Comparison of ENCODE assay signal across 7 mouse cellular contexts in genomic region chr1:128590816-128591720, GRCm38 (mm10). TPM values are rescaled to one million over a fixed set of nuclear protein-coding genes. Genes with fewer than 3 reads are reported as not detected.
DNase-seq lines count a peak whose midpoint lies in the region; ATAC-seq and TF ChIP-seq lines count a peak whose summit lies in the region.

No protein-coding gene starts in this region.

- DNase-seq in adrenal gland, adult 18-20 months (ENCODE audit: low spot score in 2 of 2), result peak; percentile 32 to 58
- peak; percentile 58 to 62 for DNase-seq in heart, postnatal 36 days
- DNase-seq in limb, embryonic 11.5 days (ENCODE audit: low spot score), result peak; percentile 62
- peak; percentile 66 to 78 for DNase-seq in spleen, postnatal 14 days (ENCODE audit: low spot score in 2 of 2)

- ATAC-seq in forebrain, embryonic 12.5 days (ENCODE audit: low FRiP score), result peak; percentile 7
- no peak for ATAC-seq in limb, embryonic 11.5 days (ENCODE audit: insufficient number of reproducible peaks, low FRiP score, low TSS enrichment, low read depth)
- ATAC-seq in midbrain, embryonic 12.5 days (ENCODE audit: low FRiP score, low read depth), result no peak

- peak overlapping the region; percentile 83 for H3K4me2 ChIP-seq in forebrain, embryonic 12.5 days
- H3K4me2 ChIP-seq in limb, embryonic 11.5 days (ENCODE audit: low read depth, severe bottlenecking), result peak overlapping the region; percentile 83
- H3K4me2 ChIP-seq in midbrain, embryonic 12.5 days (replicated peaks), result peak overlapping the region; percentile 74

- peaks cover 13% of the 10 kb centered on the region for H3K27me3 ChIP-seq in ES-Bruce4 (ENCODE audit: control insufficient read depth, insufficient read depth, low read length, poor library complexity, severe bottlenecking)
- H3K27me3 ChIP-seq in forebrain, embryonic 12.5 days, result peaks cover 6% of the 10 kb centered on the region; the same call in 1 of the 2 replicates
- H3K27me3 ChIP-seq in limb, embryonic 11.5 days (ENCODE audit: control insufficient read depth, insufficient read depth, low read length), result peaks cover 22% of the 10 kb centered on the region
- H3K27me3 ChIP-seq in midbrain, embryonic 12.5 days, result no peaks in the 10 kb centered on the region

- H3K36me3 ChIP-seq in ES-Bruce4 (ENCODE audit: control insufficient read depth, insufficient read depth, low read length, poor library complexity, severe bottlenecking), result no peaks in the 10 kb centered on the region
- H3K36me3 ChIP-seq in forebrain, embryonic 12.5 days (replicated peaks), result peaks cover 13% of the 10 kb centered on the region
- no peaks in the 10 kb centered on the region for H3K36me3 ChIP-seq in limb, embryonic 11.5 days (ENCODE audit: control insufficient read depth, insufficient read depth, low read length)
- peaks cover 11% of the 10 kb centered on the region for H3K36me3 ChIP-seq in midbrain, embryonic 12.5 days

- H3K9ac ChIP-seq in ES-Bruce4 (ENCODE audit: low read depth, poor library complexity, severe bottlenecking), result peak overlapping the region; percentile 49
- H3K9ac ChIP-seq in forebrain, embryonic 12.5 days, result peak overlapping the region; percentile 80
- H3K9ac ChIP-seq in limb, embryonic 11.5 days (ENCODE audit: low read length), result peak overlapping the region; percentile 43; the same call in 1 of the 2 replicates
- peak overlapping the region; percentile 90 for H3K9ac ChIP-seq in midbrain, embryonic 12.5 days (replicated peaks)

- under 1% methylated on average over 63 of the region's 63 CpGs for WGBS in forebrain, embryonic 12.5 days
- WGBS in limb, embryonic 11.5 days, result under 1% methylated on average over 63 of the region's 63 CpGs
- WGBS in midbrain, embryonic 12.5 days, result under 1% methylated on average over 63 of the region's 63 CpGs

- H3K27ac ChIP-seq in ES-Bruce4 (ENCODE audit: insufficient read depth, low read length), result no peak overlapping the region
- peak overlapping the region; percentile 88 for H3K27ac ChIP-seq in forebrain, embryonic 12.5 days
- no peak overlapping the region for H3K27ac ChIP-seq in limb, embryonic 11.5 days (replicated peaks; ENCODE audit: low read depth, low read length)
- H3K27ac ChIP-seq in midbrain, embryonic 12.5 days (replicated peaks), result peak overlapping the region; percentile 88

- no peaks in the 10 kb centered on the region for H3K4me1 ChIP-seq in ES-Bruce4 (ENCODE audit: control insufficient read depth, insufficient read depth, low read length)
- peaks cover 75% of the 10 kb centered on the region for H3K4me1 ChIP-seq in forebrain, embryonic 12.5 days
- peaks cover 3% of the 10 kb centered on the region for H3K4me1 ChIP-seq in limb, embryonic 11.5 days (ENCODE audit: control insufficient read depth, insufficient read depth, low read length)
- peaks cover 71% of the 10 kb centered on the region for H3K4me1 ChIP-seq in midbrain, embryonic 12.5 days

- intact Hi-C loops in heart, postnatal 36 days (cut with DNase I), result loop anchor here (5.0 kb wide), 2 partner anchors 119 to 134 kb away; no protein-coding TSS in a partner anchor

- no peak for TF ChIP-seq POLR2A in ES-Bruce4 (IDR thresholded peaks at IDR 0.05; ENCODE audit: insufficient read depth, low read length)

- TF ChIP-seq EP300 in ES-Bruce4 (IDR thresholded peaks at IDR 0.05; ENCODE audit: insufficient read depth, low read depth, low read length), result no peak

- H3K9me3 ChIP-seq in ES-Bruce4 (replicated peaks; ENCODE audit: control insufficient read depth, insufficient read depth, low read length, poor library complexity, severe bottlenecking), result no peaks in the 10 kb centered on the region
- H3K9me3 ChIP-seq in forebrain, embryonic 12.5 days, result no peaks in the 10 kb centered on the region
- no peaks in the 10 kb centered on the region for H3K9me3 ChIP-seq in limb, embryonic 11.5 days (ENCODE audit: control insufficient read depth, low read length)
- H3K9me3 ChIP-seq in midbrain, embryonic 12.5 days, result no peaks in the 10 kb centered on the region

- H3K4me3 ChIP-seq in ES-Bruce4 (ENCODE audit: low read depth, low read length), result peak overlapping the region; percentile 87
- H3K4me3 ChIP-seq in forebrain, embryonic 12.5 days (replicated peaks), result peak overlapping the region; percentile 72
- H3K4me3 ChIP-seq in limb, embryonic 11.5 days (ENCODE audit: low read depth, low read length), result peak overlapping the region; percentile 45
- H3K4me3 ChIP-seq in midbrain, embryonic 12.5 days, result peak overlapping the region; percentile 84

- no peak for TF ChIP-seq CTCF in ES-Bruce4 (IDR thresholded peaks at IDR 0.05; ENCODE audit: low read depth, low read length)

RNA-seq across cellular contexts. Expression of gene Cxcr4, which starts 1.0 kb away (rescaled TPM):
- polyA plus RNA-seq in ES-Bruce4 (2011; ENCODE audit: insufficient read depth, insufficient read length, low read depth, missing spikeins), result 3.2 and 3.9 TPM in 2 replicates
- total RNA-seq in adrenal gland, adult 18-20 months (2021), result 10 to 100 TPM; 13.9 to 28.3 TPM
- 9.5 and 10.1 TPM in 2 replicates for polyA plus RNA-seq in forebrain, embryonic 12.5 days (2016; fragmentation: Nextera tagmentation; extraction: Ambion mirVana)
- total RNA-seq in heart, postnatal 36 days (2021), result 10 to 100 TPM in 1 of 2 experiments, 1 to 10 TPM in 1; 7.0 to 12.2 TPM
- 2.3 and 3.1 TPM in 2 replicates for polyA plus RNA-seq in limb, embryonic 11.5 days (2014; fragmentation: Nextera tagmentation; extraction: Ambion mirVana)
- 18.9 and 19.4 TPM in 2 replicates for polyA plus RNA-seq in midbrain, embryonic 12.5 days (2016; fragmentation: Nextera tagmentation; extraction: Ambion mirVana)

Comparison
In these comparisons a context has a peak if more than half of its experiments do, and no peak if none do; other contexts are left out.
1. H3K27ac ChIP-seq: peak in forebrain, embryonic 12.5 days (single experiment) and midbrain, embryonic 12.5 days (single experiment); none in ES-Bruce4 (single experiment) and limb, embryonic 11.5 days (single experiment).
2. Peak in every context shown above with its lines, with median percentiles within 50 percentile points of each other: H3K4me3 ChIP-seq, H3K9ac ChIP-seq, DNase-seq and H3K4me2 ChIP-seq.